Mouse (Mus musculus): ENCODE results near the gene Usf2.
"Not testable (repeated sequence)": the region's sequence is repeated elsewhere in the genome, so short reads cannot be mapped to it uniquely, and the experiment has no call there.

The Usf2 gene

DNA sequence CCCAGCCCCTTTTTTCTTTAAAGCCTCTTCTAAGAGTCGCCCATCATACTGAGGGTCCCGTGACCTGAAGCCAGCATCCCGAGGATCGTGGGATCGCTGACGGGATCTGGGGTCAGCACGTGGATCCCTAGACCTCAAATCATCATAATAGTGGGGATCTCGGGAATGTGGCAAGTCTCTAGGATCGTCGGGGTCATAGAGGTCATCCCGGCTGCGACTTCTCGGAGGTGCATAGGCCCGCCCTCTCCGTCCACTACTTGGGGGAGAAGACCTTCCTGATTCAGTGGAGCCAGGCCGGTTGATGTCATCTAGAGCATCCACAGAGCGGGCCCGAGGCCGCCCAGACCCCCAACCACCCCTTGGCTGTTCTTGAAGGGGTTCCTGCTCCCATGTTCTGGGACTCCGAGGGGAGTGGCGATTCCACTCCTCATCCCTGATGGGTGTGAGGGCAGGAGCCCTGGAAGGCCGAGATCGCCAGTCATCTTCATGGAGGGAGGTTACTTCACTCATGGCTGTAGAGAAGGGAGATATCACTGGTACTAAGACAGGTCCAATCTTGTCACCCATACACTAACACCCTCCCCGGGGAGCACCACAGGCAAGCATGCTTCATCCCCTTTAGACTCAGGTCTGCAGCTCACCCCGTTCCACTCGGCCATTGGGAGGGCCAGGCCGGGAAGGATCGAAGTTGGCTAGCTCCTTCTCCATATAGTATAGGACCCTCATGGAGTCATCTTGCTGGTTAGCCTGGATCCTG lies 1.7 kb upstream of the Usf2 start:
- DNase-seq (ENCODE audit: low spot score in 2 of 2), result no peak

DNA sequence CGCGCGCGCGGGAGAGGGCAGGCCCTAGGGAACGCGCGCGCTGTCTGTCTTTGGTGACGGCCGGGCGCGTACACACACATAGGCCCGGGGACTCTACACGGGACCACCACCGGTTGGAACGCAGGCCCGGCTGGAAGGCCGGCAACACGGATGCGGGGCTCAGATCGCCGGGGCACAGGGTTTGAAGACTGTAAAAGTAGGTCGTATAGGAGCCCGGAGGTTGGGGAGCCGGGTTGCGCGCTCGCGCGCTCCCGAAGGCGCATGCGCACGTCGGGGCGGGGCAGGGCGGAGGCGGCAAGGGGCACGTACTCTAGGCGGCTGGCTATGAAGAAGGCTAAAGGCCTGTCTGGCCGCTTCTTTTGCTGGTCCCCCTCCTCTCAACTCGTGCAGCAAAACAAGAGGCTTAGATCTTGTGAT lies 772 bp upstream of the Usf2 start:
- peak; percentile 77 to 92 for DNase-seq (ENCODE audit: low spot score in 2 of 2)

DNA sequence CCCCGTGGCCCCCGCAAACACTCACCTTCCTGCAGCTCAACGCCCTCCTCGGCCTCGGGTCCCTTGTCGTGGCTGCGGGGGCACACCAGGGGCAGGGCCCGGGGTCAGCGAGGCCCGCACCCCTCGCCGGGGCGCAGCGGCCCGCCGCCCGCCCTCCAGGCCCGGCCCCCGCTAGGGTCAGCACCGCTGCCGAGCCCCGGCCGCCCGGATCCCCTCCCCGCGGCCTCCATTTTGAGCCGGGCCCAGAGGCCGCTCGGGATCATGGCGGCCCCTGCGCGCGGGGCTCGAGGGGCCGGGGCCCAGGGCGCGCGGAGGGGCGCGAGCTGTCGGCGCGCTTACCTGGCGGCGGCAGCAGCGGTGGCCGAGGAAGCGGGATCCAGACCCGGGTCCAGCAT lies 249 bp downstream of the Usf2 start:
- peak in 1 of 2 experiments; percentile 58 for DNase-seq (ENCODE audit: low spot score in 2 of 2)

DNA sequence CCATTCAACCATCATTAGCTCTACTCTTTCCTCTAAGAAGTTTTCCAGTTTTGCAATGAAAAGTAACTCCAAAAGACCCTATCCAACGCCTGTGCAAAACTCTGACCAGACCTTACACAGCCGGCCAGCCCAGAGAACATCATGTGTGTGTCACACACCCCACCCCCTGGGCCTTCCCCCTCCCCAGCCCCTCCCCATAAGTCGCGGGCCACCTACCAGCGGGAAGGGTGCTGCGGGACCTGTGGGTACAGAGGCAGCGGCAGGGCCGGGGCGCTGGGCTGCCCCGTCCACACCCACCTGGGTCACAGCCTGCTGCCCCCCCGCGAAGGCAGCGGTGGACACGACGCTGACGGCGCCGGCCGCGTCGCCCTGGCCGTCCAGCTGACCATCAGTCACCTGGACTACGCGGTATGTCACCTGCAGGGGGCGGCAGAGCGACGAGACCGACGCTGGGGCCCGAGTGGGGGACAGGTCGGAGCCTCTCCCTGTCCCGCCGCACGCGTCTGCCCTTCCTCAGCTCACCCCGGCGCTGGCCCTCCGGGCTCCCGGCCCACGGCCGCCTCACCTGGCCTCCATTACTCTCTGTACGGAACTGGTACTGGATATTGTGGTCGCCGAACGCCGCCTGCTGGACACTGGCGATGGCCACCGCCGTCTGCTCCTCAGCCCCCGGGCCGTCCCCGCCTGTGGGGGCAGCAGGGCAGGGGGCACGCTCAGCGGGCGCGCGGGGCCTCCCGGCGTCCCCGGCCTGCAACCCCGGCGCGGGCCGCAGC lies 833 bp downstream of the Usf2 start:
- DNase-seq (ENCODE audit: low spot score in 2 of 2), result peak; percentile 77 to 89

DNA sequence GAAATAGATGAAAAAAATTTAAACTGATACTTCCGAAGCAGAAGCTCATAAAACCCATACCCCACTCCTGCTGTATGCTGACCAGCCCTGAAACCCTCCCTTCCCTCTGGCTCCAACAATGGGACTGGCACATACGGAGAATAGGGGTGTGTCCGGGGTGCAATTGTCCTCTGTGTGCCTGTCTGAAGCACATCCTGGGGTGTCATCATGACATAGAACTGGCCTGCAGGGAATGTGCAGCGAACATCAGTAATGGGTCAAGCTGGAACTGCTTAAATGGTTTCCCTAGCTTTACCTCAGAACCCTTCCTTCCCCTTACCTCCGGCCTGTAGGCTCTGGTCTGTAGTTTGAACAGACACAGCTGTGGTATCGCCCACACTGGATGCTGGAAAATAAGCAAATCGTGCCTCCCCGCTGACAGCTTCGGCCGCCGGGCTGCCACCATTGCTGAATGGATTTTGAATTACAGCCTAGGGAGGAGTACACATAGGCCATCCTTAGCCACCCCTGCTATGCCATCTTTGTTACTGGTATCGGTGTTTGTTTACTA lies 1.6 kb downstream of the Usf2 start:
- no peak for DNase-seq (ENCODE audit: low spot score in 2 of 2)

DNA sequence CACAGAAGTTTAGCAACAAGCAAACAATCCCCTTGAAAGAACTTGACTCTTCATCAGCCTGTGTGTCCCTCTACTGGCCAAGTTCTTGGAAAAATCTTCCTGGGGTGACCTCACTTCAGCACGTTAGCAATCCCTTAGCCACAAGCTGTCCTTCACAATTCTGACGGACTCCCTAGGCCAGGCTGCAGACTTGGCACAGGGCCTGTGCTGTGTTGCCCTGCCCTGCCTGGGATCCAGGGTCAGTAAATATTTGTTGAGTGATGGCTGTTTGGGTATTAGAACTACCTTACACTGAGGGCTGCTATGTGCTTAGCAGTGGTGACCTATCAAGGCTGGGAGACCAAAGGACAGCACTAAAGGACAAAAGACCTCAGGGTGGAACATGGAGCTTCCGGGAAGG lies 2.6 kb downstream of the Usf2 start:
- DNase-seq (ENCODE audit: low spot score in 2 of 2), result no peak

DNA sequence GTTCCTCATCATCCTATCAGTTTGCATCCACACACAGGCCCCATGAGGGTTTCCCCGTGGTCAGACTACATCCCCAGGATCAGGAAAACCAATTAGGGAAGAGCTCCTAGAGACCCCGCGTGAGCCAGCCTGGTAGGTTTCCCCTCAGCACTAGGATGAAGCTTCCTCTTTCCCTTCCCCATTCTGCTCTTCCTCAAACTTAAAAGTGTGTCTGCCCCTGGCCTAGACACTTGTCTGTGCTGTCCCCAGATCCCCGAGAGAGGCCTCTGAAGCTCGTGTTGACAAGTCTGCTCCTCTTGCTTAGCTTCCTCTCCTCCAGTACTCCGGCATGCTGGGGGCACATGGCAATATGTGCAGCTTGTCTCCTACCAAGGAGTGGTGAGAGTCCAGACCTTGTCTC lies 3.1 kb downstream of the Usf2 start:
- DNase-seq (ENCODE audit: low spot score in 2 of 2), result no peak

DNA sequence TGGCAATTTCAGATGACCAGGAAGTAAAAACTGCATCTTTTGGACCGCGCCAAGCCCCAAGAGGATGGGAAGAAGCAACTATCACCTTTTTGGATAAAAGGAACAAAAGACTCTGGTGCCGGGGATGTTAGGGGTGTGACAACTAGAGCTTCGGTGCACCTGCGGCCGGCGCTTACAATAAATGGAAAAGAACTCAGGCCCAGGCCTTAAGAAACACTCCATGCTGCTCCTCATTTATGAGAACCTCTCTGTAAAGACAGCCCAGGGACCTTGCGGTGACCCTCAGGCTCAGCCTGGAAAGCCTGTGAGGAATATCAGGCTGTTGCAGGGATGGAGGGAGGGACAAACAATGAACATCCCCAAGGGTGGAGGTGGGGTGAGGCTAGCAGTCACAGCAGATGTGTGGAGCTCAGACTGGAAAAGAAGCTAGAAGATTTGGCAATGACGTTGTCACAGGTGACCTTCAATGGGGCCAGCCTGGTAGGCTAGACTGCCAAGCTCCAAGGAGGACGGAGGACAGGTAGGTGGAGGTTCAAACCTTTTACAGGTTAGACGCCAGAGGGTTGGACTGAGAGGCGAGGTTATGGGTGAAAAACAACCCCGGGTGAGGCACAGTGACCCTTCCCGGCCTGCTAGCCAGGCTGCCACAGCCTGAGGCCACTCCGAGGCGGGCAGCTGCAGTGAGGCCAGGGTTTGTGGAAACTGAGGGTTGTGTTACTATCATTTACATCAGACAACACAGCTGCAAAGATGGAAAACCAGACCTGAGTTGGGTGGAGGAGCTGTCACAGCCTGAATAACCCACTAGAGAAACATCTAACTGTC lies 4.0 kb downstream of the Usf2 start:
- no peak for DNase-seq (ENCODE audit: low spot score in 2 of 2)

DNA sequence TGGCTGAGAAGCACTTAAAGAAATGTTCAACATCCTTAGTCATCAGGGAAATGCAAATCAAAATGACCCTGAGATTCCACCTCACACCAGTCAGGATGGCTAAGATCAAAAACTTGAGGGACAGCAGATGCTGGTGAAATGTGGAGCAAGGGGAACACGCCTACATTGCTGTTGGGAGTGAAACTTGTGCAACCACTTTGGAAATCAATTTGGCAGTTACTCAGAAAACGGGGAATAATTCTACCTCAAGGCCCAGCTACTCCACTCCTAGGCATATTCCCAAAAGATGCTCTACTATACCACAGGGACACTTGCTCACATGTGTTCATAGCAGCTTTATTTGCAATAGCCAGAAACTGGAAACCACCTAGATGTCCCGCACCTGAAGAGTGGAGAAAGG lies 6.7 kb downstream of the Usf2 start:
- not testable (repeated sequence) for DNase-seq (ENCODE audit: low spot score in 2 of 2)

DNA sequence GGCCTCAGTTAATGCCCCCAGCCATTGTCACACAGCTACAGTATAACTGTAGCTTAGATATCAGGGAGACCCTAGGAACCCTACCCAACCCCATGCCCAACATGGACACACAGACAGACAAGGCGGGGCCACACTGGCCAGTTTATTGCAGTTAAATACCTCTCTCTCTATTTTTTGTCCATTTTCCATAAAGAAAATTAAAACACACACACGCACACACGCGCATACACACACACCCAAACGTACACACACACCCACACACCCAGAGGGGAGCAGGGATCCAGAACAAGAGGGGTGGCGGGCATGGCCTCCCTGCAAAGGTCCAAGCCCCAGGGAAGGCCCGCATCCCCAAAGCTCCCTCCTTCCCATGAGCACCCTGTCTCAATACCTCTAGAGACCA lies 10.7 kb downstream of the Usf2 start:
- DNase-seq (ENCODE audit: low spot score in 2 of 2), result no peak

DNA sequence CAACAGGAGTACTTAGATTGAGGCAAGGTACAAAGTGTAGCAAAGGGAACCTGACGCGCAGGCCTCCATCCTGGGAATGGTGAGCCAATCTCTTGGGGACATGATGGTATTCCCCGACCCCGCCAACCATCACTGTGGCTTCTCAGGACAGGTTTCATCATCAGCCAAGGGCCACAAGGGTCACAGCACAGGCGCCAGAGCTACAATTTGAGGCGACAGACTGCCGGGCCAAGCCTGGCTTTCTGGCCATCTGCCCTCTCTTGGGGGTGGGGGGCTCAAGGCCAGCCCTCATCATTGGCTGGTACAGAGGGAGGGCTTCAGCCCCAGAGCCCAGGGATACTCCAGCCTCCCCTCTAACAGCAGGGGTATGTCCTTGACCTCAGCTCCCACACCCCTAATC lies 11.1 kb downstream of the Usf2 start:
- DNase-seq (ENCODE audit: low spot score in 2 of 2), result not testable (repeated sequence)

DNA sequence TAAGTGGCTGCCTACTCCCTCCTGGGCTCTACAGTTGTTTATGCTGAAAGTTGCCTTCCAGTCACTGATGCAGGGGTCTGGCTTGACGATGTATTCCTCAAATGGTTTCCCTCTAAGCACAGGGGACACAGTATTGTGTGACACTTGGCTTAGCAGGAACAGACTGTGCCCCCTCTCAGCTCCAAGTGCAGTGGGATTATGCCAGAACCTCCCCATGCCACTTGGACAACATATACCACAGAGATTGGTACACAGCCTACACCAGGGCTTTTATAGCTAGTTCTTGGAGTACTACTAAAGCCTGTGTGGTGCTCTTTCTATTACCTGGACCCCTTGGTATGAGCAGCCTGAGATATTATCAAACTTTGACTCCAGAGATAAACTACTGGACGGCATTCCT lies 11.9 kb downstream of the Usf2 start:
- not testable (repeated sequence) for DNase-seq (ENCODE audit: low spot score in 2 of 2)

DNA sequence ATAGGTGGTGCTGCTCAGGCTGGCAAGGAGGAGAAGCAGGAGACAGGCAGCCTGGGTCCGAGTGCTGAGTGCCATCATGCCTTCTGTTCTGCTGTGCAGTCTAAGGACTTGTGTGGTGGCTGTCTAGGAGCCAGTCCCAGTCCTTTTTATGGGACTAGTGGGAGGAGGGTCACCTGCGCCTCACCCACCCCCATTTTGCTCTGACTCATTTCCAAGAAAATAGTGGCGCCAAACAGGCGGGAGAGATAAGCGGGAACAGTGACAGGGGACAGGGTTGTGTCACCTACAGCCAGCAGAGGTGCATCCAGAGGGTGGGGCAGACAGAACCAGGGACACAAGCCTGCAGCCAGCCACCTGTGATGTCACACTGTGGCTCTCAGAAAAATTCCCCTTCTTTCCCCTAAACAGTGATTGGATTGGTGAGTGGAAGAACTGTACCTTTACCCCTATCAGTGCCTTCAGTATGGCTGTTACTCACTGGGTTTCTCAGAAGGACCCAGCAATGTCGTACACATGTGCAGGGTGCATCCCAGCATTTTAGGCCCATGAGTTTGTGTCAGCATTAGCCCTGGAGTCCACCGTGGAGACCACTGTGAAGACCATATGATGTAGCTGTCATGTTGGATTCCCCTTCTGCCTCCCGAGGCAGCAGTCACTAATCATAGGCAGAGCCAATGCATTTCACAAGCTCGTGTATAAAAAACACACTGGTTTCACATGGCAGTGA lies 12.5 kb downstream of the Usf2 start, which contains the start of gene Hamp:
Gene Hamp, minus strand, starts transcription at position 124 of the 727 bp plus-strand sequence.
- no peak for DNase-seq (ENCODE audit: low spot score in 2 of 2)

DNA sequence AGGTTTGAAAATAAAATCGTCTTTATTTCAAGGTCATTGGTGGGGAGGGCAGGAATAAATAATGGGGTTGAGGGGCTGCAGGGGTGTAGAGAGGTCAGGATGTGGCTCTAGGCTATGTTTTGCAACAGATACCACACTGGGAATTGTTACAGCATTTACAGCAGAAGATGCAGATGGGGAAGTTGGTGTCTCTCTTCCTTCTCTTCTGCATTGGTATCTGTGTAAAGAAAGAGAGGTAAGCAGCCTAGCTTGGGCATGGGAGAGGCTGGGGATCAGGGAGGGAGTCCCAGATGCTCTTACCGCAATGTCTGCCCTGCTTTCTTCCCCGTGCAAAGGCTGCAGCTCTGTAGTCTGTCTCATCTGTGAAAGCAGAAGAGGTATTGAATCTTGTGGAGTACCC lies 14.2 kb downstream of the Usf2 start:
- DNase-seq (ENCODE audit: low spot score in 2 of 2), result not testable (repeated sequence)

DNA sequence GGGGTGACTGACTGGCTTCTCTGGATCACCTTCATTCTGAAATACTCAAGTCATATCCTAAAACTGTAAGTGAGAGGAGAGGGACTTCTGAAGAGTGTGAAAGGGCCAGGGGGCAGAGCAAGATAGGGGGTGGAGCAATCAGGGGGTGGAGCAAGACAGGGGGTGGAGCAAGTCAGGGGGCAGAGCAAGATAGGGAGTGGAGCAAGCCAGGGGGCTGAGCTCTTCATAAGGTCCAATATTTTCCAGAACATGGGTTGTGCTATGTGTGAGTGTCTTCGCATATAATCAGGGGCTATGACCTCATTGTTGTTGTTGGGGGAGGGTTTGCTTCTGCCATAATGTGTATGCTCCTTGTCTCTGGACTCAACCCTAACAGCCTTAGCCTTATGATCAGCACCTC lies 16.5 kb downstream of the Usf2 start:
- not testable (repeated sequence) for DNase-seq (ENCODE audit: low spot score in 2 of 2)

DNA sequence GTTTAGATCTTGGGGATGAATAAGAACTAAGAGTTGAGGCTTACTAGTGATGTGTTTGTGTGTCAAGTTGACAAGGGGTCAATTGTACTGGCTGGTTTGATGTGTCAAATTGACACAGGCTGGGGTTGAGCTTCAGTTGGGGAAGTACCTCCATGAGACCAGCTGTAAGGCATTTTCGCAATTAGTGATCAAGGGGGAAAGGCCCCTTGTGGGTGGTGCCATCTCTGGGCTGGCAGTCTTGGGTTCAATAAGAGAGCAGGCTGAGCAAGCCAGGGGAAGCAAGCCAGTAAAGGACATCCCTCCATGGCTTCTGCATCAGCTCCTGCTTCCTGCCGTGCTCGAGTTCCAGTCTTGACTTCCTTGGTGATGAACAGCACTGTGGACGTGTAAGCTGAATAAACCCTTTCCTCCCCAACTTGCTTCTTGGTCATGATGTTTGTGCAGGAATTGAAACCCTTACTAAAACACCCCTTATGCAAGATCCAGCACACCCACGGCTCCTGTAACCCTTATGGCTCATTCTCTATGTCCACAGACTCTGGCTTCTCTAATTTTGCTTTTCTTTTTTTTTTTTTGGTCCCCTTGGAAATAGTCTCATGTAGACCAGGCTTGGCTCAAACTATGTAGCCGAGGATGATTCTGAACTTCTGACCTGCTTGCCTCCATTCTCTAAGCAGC lies 21.0 kb downstream of the Usf2 start:
- DNase-seq (ENCODE audit: low spot score in 2 of 2), result not testable (repeated sequence)

DNA sequence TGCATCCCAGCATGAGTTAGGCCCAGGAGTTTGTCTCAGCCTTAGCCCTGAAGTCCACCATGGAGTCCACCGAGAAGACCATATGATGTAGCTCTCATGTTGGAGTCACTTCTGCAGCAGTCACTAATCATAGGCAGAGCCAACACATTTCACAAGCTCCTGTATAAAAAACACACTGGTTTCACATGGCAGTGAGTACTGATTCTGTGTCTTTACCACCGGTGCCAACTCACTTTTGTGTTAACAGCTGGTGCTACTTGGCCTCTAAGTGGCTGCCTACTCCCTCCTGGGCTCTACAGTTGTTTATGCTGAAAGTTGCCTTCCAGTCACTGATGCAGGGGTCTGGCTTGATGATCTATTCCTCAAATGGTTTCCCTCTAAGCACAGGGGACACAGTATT lies 32.0 kb downstream of the Usf2 start, which contains the start of gene Hamp2:
Gene Hamp2, minus strand, starts transcription at position 101 of the 400 bp plus-strand sequence.
- not testable (repeated sequence) for DNase-seq (ENCODE audit: low spot score in 2 of 2)

DNA sequence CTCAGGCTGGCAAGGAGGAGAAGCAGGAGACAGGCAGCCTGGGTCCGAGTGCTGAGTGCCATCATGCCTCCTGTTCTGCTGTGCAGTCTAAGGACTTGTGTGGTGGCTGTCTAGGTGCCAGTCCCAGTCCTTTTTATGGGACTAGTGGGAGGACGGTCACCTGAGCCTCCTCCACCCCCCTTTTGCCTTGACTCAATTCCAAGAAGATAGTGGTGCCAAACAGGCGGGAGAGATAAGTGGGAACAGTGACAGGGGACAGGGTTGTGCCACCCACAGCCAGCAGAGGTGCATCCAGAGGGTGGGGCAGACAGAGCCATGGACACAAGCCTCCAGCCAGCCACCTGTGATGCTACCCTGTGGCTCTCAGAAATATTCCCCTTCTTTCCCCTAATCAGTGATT lies 32.5 kb downstream of the Usf2 start:
- no peak for DNase-seq (ENCODE audit: low spot score in 2 of 2)

DNA sequence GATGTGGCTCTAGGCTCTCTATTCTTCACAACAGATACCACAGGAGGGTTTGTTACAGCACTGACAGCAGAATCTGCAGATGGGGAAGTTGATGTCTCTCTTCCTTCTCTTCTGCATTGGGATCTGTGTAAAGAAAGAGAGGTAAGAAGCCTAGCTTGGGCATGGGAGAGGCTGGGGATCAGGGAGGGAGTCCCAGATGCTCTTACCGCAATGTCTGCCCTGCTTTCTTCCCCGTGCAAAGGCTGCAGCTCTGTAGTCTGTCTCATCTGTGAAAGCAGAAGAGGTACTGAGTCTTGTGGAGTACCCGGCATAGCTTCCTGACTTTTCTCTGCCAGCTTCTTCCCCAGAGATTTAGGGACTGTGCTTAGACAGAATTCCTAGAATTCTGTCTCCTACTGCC lies 34.1 kb downstream of the Usf2 start:
- DNase-seq (ENCODE audit: low spot score in 2 of 2), result not testable (repeated sequence)

DNA sequence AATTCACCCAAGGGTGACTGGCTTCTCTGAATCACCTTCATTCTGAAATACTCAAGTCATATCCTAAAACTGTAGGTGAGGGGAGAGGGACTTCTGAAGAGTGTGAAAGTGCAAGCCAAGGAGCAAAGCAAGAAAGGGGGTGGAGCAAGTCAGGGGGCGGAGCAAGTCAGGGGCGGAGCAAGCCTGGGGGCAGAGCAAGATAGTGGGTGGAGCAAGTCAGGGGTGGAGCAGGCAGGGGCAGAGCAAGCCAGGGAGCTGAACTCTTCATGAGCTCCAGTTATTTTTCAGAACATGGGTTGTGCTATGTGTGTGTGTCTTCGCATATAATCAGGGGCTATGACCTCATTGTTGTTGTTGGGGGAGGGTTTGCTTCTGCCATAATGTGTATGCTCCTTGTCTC lies 36.4 kb downstream of the Usf2 start:
- DNase-seq (ENCODE audit: low spot score in 2 of 2), result no peak

DNA sequence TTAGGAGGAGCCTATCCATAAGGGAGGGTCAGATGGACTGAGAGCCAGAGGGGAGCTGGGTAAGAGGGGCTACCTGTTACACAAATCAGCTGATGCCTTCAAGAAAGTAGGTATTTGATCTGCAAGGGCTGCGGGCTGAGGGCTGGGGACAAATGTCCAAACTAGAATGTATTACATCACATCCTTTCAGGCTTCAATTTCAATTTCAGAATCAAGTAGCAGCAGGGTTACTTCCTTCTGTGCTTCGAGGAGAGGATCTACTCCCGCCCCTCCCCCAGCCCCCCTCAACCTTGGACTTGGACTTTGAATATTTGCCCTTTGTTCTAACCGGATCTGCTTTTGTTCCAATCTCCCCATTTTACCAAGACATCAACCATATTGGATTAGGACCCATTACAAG lies 39.4 kb downstream of the Usf2 start:
- DNase-seq (ENCODE audit: low spot score in 2 of 2), result no peak
